Mouse (Mus musculus): ENCODE results near the gene Tmco4. TPM values are rescaled to one million over a fixed set of nuclear protein-coding genes. Genes with fewer than 3 reads are reported as not detected.

Gene Tmco4
- polyA plus RNA-seq, 1 experiment from 2014 or later, result 1.4 TPM

GRCm38 (mm10) chr4:139018388-139018787 lies 45.7 kb downstream of the Tmco4 start:
- no peaks in the 10 kb centered on the region for H3K4me1 ChIP-seq (ENCODE audit: control insufficient read depth, insufficient read depth, low read length)
- no peak overlapping the region for H3K4me2 ChIP-seq (ENCODE audit: low read depth, severe bottlenecking)
- no peak overlapping the region for H3K27ac ChIP-seq (replicated peaks; ENCODE audit: low read depth, low read length)
- no peaks in the 10 kb centered on the region for H3K9me3 ChIP-seq (ENCODE audit: control insufficient read depth, low read length)
- DNase-seq (ENCODE audit: low spot score) (no peak), ATAC-seq (ENCODE audit: insufficient number of reproducible peaks, low FRiP score, low TSS enrichment, low read depth) (no peak)
- H3K36me3 ChIP-seq (ENCODE audit: control insufficient read depth, insufficient read depth, low read length), result no peaks in the 10 kb centered on the region
- no peak overlapping the region for H3K9ac ChIP-seq (ENCODE audit: low read length)
- H3K27me3 ChIP-seq (ENCODE audit: control insufficient read depth, insufficient read depth, low read length), result no peaks in the 10 kb centered on the region
- no peak overlapping the region for H3K4me3 ChIP-seq (ENCODE audit: low read depth, low read length)
- 87% methylated on average over 14 of the region's 14 CpGs for WGBS

- Histone ChIP-seq H3K27me3 (ENCODE audit: control insufficient read depth, insufficient read depth, low read length) (no peaks in the 10 kb centered on the region), H3K36me3 (ENCODE audit: control insufficient read depth, insufficient read depth, low read length) (no peaks in the 10 kb centered on the region), H3K4me2 (ENCODE audit: low read depth, severe bottlenecking) (no peak overlapping the region), H3K9ac (ENCODE audit: low read length) (no peak overlapping the region), H3K9me3 (ENCODE audit: control insufficient read depth, low read length) (no peaks in the 10 kb centered on the region), H3K4me3 (ENCODE audit: low read depth, low read length) (no peak overlapping the region), H3K27ac (replicated peaks; ENCODE audit: low read depth, low read length) (no peak overlapping the region), H3K4me1 (ENCODE audit: control insufficient read depth, insufficient read depth, low read length) (no peaks in the 10 kb centered on the region)
- ATAC-seq (ENCODE audit: insufficient number of reproducible peaks, low FRiP score, low TSS enrichment, low read depth) (no peak), DNase-seq (ENCODE audit: low spot score) (no peak)
- WGBS, result 85% methylated on average over 4 of the region's 4 CpGs
These were observed 46.3 kb downstream of the Tmco4 start for GRCm38 (mm10) chr4:139018976-139019375.

- no peak overlapping the region for H3K9ac ChIP-seq (ENCODE audit: low read length)
- DNase-seq (ENCODE audit: low spot score) (no peak), ATAC-seq (ENCODE audit: insufficient number of reproducible peaks, low FRiP score, low TSS enrichment, low read depth) (no peak)
- no peaks in the 10 kb centered on the region for H3K4me1 ChIP-seq (ENCODE audit: control insufficient read depth, insufficient read depth, low read length)
- H3K27me3 ChIP-seq (ENCODE audit: control insufficient read depth, insufficient read depth, low read length), result no peaks in the 10 kb centered on the region
- 72% methylated on average over 13 of the region's 13 CpGs for WGBS
- no peak overlapping the region for H3K4me3 ChIP-seq (ENCODE audit: low read depth, low read length)
- H3K36me3 ChIP-seq (ENCODE audit: control insufficient read depth, insufficient read depth, low read length), result no peaks in the 10 kb centered on the region
- H3K9me3 ChIP-seq (ENCODE audit: control insufficient read depth, low read length), result no peaks in the 10 kb centered on the region
- no peak overlapping the region for H3K4me2 ChIP-seq (ENCODE audit: low read depth, severe bottlenecking)
- H3K27ac ChIP-seq (replicated peaks; ENCODE audit: low read depth, low read length), result no peak overlapping the region
These were observed 46.7 kb downstream of the Tmco4 start for GRCm38 (mm10) chr4:139019413-139019812.

- WGBS, result 87% methylated on average over 3 of the region's 3 CpGs
- ATAC-seq (ENCODE audit: insufficient number of reproducible peaks, low FRiP score, low TSS enrichment, low read depth), result no peak
These were observed 47.7 kb downstream of the Tmco4 start for GRCm38 (mm10) chr4:139020385-139020784.

GRCm38 (mm10) chr4:139024379-139024778 lies 51.7 kb downstream of the Tmco4 start:
- Histone ChIP-seq H3K4me3 (ENCODE audit: low read depth, low read length) (no peak overlapping the region), H3K4me1 (ENCODE audit: control insufficient read depth, insufficient read depth, low read length) (no peaks in the 10 kb centered on the region), H3K4me2 (ENCODE audit: low read depth, severe bottlenecking) (no peak overlapping the region), H3K36me3 (ENCODE audit: control insufficient read depth, insufficient read depth, low read length) (no peaks in the 10 kb centered on the region), H3K9me3 (ENCODE audit: control insufficient read depth, low read length) (no peaks in the 10 kb centered on the region), H3K9ac (ENCODE audit: low read length) (no peak overlapping the region), H3K27ac (replicated peaks; ENCODE audit: low read depth, low read length) (no peak overlapping the region), H3K27me3 (ENCODE audit: control insufficient read depth, insufficient read depth, low read length) (no peaks in the 10 kb centered on the region)
- DNase-seq (ENCODE audit: low spot score), result no peak
- no peak for ATAC-seq (ENCODE audit: insufficient number of reproducible peaks, low FRiP score, low TSS enrichment, low read depth)
- 41% methylated on average over 2 of the region's 2 CpGs for WGBS

More at GRCm38 (mm10) chr4:139020385-139020784, 47.7 kb downstream of the Tmco4 start:
- H3K9ac ChIP-seq (ENCODE audit: low read length), result no peak overlapping the region
- no peak overlapping the region for H3K4me3 ChIP-seq (ENCODE audit: low read depth, low read length)
- no peaks in the 10 kb centered on the region for H3K27me3 ChIP-seq (ENCODE audit: control insufficient read depth, insufficient read depth, low read length)
- H3K4me1 ChIP-seq (ENCODE audit: control insufficient read depth, insufficient read depth, low read length), result no peaks in the 10 kb centered on the region
- no peaks in the 10 kb centered on the region for H3K9me3 ChIP-seq (ENCODE audit: control insufficient read depth, low read length)
- H3K27ac ChIP-seq (replicated peaks; ENCODE audit: low read depth, low read length), result no peak overlapping the region
- no peak for DNase-seq (ENCODE audit: low spot score)
- H3K36me3 ChIP-seq (ENCODE audit: control insufficient read depth, insufficient read depth, low read length), result no peaks in the 10 kb centered on the region
- H3K4me2 ChIP-seq (ENCODE audit: low read depth, severe bottlenecking), result no peak overlapping the region

- Histone ChIP-seq H3K27me3 (ENCODE audit: control insufficient read depth, insufficient read depth, low read length) (no peaks in the 10 kb centered on the region), H3K4me3 (ENCODE audit: low read depth, low read length) (no peak overlapping the region), H3K27ac (replicated peaks; ENCODE audit: low read depth, low read length) (no peak overlapping the region), H3K9ac (ENCODE audit: low read length) (no peak overlapping the region), H3K9me3 (ENCODE audit: control insufficient read depth, low read length) (no peaks in the 10 kb centered on the region), H3K4me1 (ENCODE audit: control insufficient read depth, insufficient read depth, low read length) (no peaks in the 10 kb centered on the region), H3K36me3 (ENCODE audit: control insufficient read depth, insufficient read depth, low read length) (no peaks in the 10 kb centered on the region), H3K4me2 (ENCODE audit: low read depth, severe bottlenecking) (no peak overlapping the region)
- WGBS, result 60% methylated on average over 6 of the region's 6 CpGs
- ATAC-seq (ENCODE audit: insufficient number of reproducible peaks, low FRiP score, low TSS enrichment, low read depth) (no peak), DNase-seq (ENCODE audit: low spot score) (no peak)
These were observed 58.0 kb downstream of the Tmco4 start for GRCm38 (mm10) chr4:139030675-139031074.

GRCm38 (mm10) chr4:139032521-139032920 lies 59.8 kb downstream of the Tmco4 start:
- H3K27ac ChIP-seq (replicated peaks; ENCODE audit: low read depth, low read length), result no peak overlapping the region
- DNase-seq (ENCODE audit: low spot score), result no peak
- H3K4me3 ChIP-seq (ENCODE audit: low read depth, low read length), result no peak overlapping the region
- no peaks in the 10 kb centered on the region for H3K27me3 ChIP-seq (ENCODE audit: control insufficient read depth, insufficient read depth, low read length)
- H3K9me3 ChIP-seq (ENCODE audit: control insufficient read depth, low read length), result no peaks in the 10 kb centered on the region; the same call in 1 of the 2 replicates
- ATAC-seq (ENCODE audit: insufficient number of reproducible peaks, low FRiP score, low TSS enrichment, low read depth), result no peak
- 67% methylated on average over 12 of the region's 12 CpGs for WGBS
- H3K4me1 ChIP-seq (ENCODE audit: control insufficient read depth, insufficient read depth, low read length), result no peaks in the 10 kb centered on the region
- H3K36me3 ChIP-seq (ENCODE audit: control insufficient read depth, insufficient read depth, low read length), result no peaks in the 10 kb centered on the region
- H3K9ac ChIP-seq (ENCODE audit: low read length), result no peak overlapping the region
- H3K4me2 ChIP-seq (ENCODE audit: low read depth, severe bottlenecking), result no peak overlapping the region

- DNase-seq (ENCODE audit: low spot score), result no peak
- H3K27ac ChIP-seq (replicated peaks; ENCODE audit: low read depth, low read length), result no peak overlapping the region
- no peak overlapping the region for H3K4me3 ChIP-seq (ENCODE audit: low read depth, low read length)
- H3K36me3 ChIP-seq (ENCODE audit: control insufficient read depth, insufficient read depth, low read length), result no peaks in the 10 kb centered on the region
- ATAC-seq (ENCODE audit: insufficient number of reproducible peaks, low FRiP score, low TSS enrichment, low read depth), result no peak
- no peak overlapping the region for H3K9ac ChIP-seq (ENCODE audit: low read length)
- 90% methylated on average over 11 of the region's 11 CpGs for WGBS
- H3K4me2 ChIP-seq (ENCODE audit: low read depth, severe bottlenecking), result no peak overlapping the region
- no peaks in the 10 kb centered on the region for H3K4me1 ChIP-seq (ENCODE audit: control insufficient read depth, insufficient read depth, low read length)
- no peaks in the 10 kb centered on the region; the same call in 1 of the 2 replicates for H3K9me3 ChIP-seq (ENCODE audit: control insufficient read depth, low read length)
- H3K27me3 ChIP-seq (ENCODE audit: control insufficient read depth, insufficient read depth, low read length), result no peaks in the 10 kb centered on the region
These were observed 60.7 kb downstream of the Tmco4 start for GRCm38 (mm10) chr4:139033263-139034009.

GRCm38 (mm10) chr4:139034010-139034367 lies 61.3 kb downstream of the Tmco4 start:
- H3K27me3 ChIP-seq (ENCODE audit: control insufficient read depth, insufficient read depth, low read length), result no peaks in the 10 kb centered on the region
- DNase-seq (ENCODE audit: low spot score), result no peak
- no peaks in the 10 kb centered on the region for H3K4me1 ChIP-seq (ENCODE audit: control insufficient read depth, insufficient read depth, low read length)
- H3K4me3 ChIP-seq (ENCODE audit: low read depth, low read length), result no peak overlapping the region
- H3K36me3 ChIP-seq (ENCODE audit: control insufficient read depth, insufficient read depth, low read length), result no peaks in the 10 kb centered on the region
- H3K9me3 ChIP-seq (ENCODE audit: control insufficient read depth, low read length), result no peaks in the 10 kb centered on the region; the same call in 1 of the 2 replicates
- no peak for ATAC-seq (ENCODE audit: insufficient number of reproducible peaks, low FRiP score, low TSS enrichment, low read depth)
- no peak overlapping the region for H3K9ac ChIP-seq (ENCODE audit: low read length)
- WGBS, result 84% methylated on average over 8 of the region's 8 CpGs
- no peak overlapping the region for H3K27ac ChIP-seq (replicated peaks; ENCODE audit: low read depth, low read length)
- H3K4me2 ChIP-seq (ENCODE audit: low read depth, severe bottlenecking), result no peak overlapping the region

All from limb, embryonic 11.5 days (tissue).